Mouse (Mus musculus) hindbrain, embryonic 16.5 days (tissue): ENCODE measurements around the gene Kap. TPM values are rescaled to one million over a fixed set of nuclear protein-coding genes. Genes with fewer than 3 reads are reported as not detected.
"Not testable (repeated sequence)": the region's sequence is repeated elsewhere in the genome, so short reads cannot be mapped to it uniquely, and the experiment has no call there.

ENCODE experiments used
- ATAC-seq: fragments of 200-750 bp; cut with Nextera tagmentation; 2 replicates; pipeline ENCODE4 v1.8.0; 2017; ENCODE audit warnings: moderate TSS enrichment, moderate library complexity
- H3K27ac ChIP-seq: fragments of 300-500 bp; sonication (generic); 2 replicates; pipeline ENCODE4 v1.5.1; 2014; ENCODE audit warnings: low read depth, mild to moderate bottlenecking, control low read depth, low read length, moderate library complexity
- H3K27me3 ChIP-seq: fragments of 300-500 bp; sonication (generic); replicated peaks from 2 replicates; pipeline ENCODE4 v1.6.1; 2014; ENCODE audit warnings: low read length; ENCODE audit not compliant: control insufficient read depth, insufficient read depth
- H3K36me3 ChIP-seq: fragments of 300-500 bp; sonication (generic); 2 replicates; pipeline ENCODE4 v1.6.1; 2014; ENCODE audit warnings: mild to moderate bottlenecking, low read length, moderate library complexity, mixed read lengths; ENCODE audit not compliant: control insufficient read depth, insufficient read depth
- H3K4me1 ChIP-seq: fragments of 300-500 bp; sonication (generic); 2 replicates; pipeline ENCODE4 v1.6.1; 2014; ENCODE audit warnings: low read depth, low read length; ENCODE audit not compliant: control insufficient read depth, insufficient read depth
- H3K4me2 ChIP-seq: fragments of 300-500 bp; sonication (generic); 2 replicates; pipeline ENCODE4 v1.6.1; 2014; ENCODE audit warnings: mild to moderate bottlenecking, low read length, control low read depth, moderate library complexity
- H3K4me3 ChIP-seq: fragments of 300-500 bp; sonication (generic); 2 replicates; pipeline ENCODE4 v1.5.1; 2014; ENCODE audit warnings: mild to moderate bottlenecking, low read length, control low read depth, moderate library complexity
- H3K9ac ChIP-seq: fragments of 300-500 bp; sonication (generic); 2 replicates; pipeline ENCODE4 v1.6.1; 2014; ENCODE audit warnings: low read depth, mild to moderate bottlenecking, control low read depth, low read length, moderate library complexity
- H3K9me3 ChIP-seq: fragments of 300-500 bp; sonication (generic); 2 replicates; pipeline ENCODE4 v1.6.1; 2014; ENCODE audit warnings: mild to moderate bottlenecking, low read length, moderate library complexity; ENCODE audit not compliant: control insufficient read depth
- WGBS: fragments of 180-500 bp; shearing (Covaris S2); extraction: QIAGEN DNeasy Blood & Tissue Kit; methylation state at CpG from one replicate; pipeline ENCODE4 v1.1.7; 2014; 5-methylcytosine and 5-hydroxymethylcytosine counted together
- polyA plus RNA-seq: library from polyadenylated mRNA; unstranded; fragments of >200 nt; fragmentation: Nextera tagmentation; extraction: Ambion mirVana; gene quantifications from 2 replicates; pipeline ENCODE4 v1.2.1, GENCODE M21; 2015

Kap gene
- polyA plus RNA-seq, 1 experiment from 2014 or later: not detected

GRCm38 (mm10) chr6:133848861-133849260 lies 4.7 kb downstream of the Kap start:
- not testable (repeated sequence) for H3K9ac ChIP-seq, H3K27ac ChIP-seq, H3K4me2 ChIP-seq, ATAC-seq, H3K27me3 ChIP-seq, H3K36me3 ChIP-seq, H3K4me1 ChIP-seq, H3K9me3 ChIP-seq, H3K4me3 ChIP-seq
- WGBS: 89% methylated on average over 4 of the region's 6 CpGs

GRCm38 (mm10) chr6:133838296-133838995 lies 15.1 kb downstream of the Kap start:
- H3K4me1 ChIP-seq, H3K4me2 ChIP-seq, H3K36me3 ChIP-seq, H3K27me3 ChIP-seq, H3K4me3 ChIP-seq, H3K9me3 ChIP-seq, H3K27ac ChIP-seq, ATAC-seq, H3K9ac ChIP-seq: not testable (repeated sequence)
- WGBS: 89% methylated on average over 29 of the region's 29 CpGs

- H3K4me3 ChIP-seq: no peak overlapping the region
- 0 out of 2 replicates have a peak, but pooled peaks cover 2% of the 10 kb centered on the region for H3K9me3 ChIP-seq
- no peak overlapping the region for H3K27ac ChIP-seq
- no peaks in the 10 kb centered on the region for H3K4me1 ChIP-seq
- H3K27me3 ChIP-seq: no peaks in the 10 kb centered on the region
- no peak overlapping the region for H3K4me2 ChIP-seq
- WGBS: 44% methylated on average over 1 of the region's 1 CpGs
- no peak overlapping the region for H3K9ac ChIP-seq
- H3K36me3 ChIP-seq: no peaks in the 10 kb centered on the region
- ATAC-seq: no peak
Measured at GRCm38 (mm10) chr6:133812342-133812741, 41.2 kb downstream of the Kap start.

Other genes starting within 250 kb of the Kap start
- 3.4 and 5.4 TPM in 2 replicates for gene Etv6, start 181.9 kb upstream of the Kap start, polyA plus RNA-seq